In genomic region chr8:83576516-83576895, GRCm38 (mm10) we compare ENCODE assay signal across 14 mouse cellular contexts. TPM values are rescaled to one million over a fixed set of nuclear protein-coding genes. Genes with fewer than 3 reads are reported as not detected.
DNase-seq lines count a peak whose midpoint lies in the region; ATAC-seq and TF ChIP-seq lines count a peak whose summit lies in the region.
"Had no signal": no experiment of that assay in that cellular context is flagged by ENCODE, and none has a peak within 500 bp of the region (broad histone marks: within the 10 kb centered on the region; RNA-seq: fewer than 3 reads in every experiment).

No protein-coding gene starts in this region.

- peaks cover 58 to 75% of the 10 kb centered on the region in 2 experiments for H3K4me1 ChIP-seq in heart, embryonic 14.5 days (ENCODE audit: control insufficient read depth in 2 of 2, insufficient read depth in 2 of 2, low read length in 2 of 2)
- H3K4me1 ChIP-seq in lung, embryonic 14.5 days (ENCODE audit: insufficient read depth) = peaks cover 15% of the 10 kb centered on the region

- peak overlapping the region; percentile 69 for H3K9ac ChIP-seq in heart, embryonic 14.5 days (ENCODE audit: low read length)
- H3K9ac ChIP-seq in lung, embryonic 14.5 days = no peak overlapping the region
- H3K9ac ChIP-seq: hindbrain, embryonic 15.5 days had no signal

- no peak for ATAC-seq in heart, embryonic 14.5 days (ENCODE audit: insufficient number of reproducible peaks, insufficient read depth, low FRiP score, low read depth)
- ATAC-seq in lung, embryonic 14.5 days (ENCODE audit: insufficient read depth) = peak; percentile 39
- ATAC-seq: activated CD4-positive, CD25-positive, alpha-beta regulatory T cell, adult 4 months had no signal

- H3K4me2 ChIP-seq in heart, embryonic 14.5 days (ENCODE audit: low read length) = peak overlapping the region; percentile 52
- H3K4me2 ChIP-seq in lung, embryonic 14.5 days = peak overlapping the region; percentile 40
- peak overlapping the region; percentile 51 for H3K4me2 ChIP-seq in myocyte (ENCODE audit: low read depth)
- H3K4me2 ChIP-seq: hindbrain, embryonic 15.5 days had no signal

- no peaks in the 10 kb centered on the region for H3K9me3 ChIP-seq in heart, embryonic 14.5 days (ENCODE audit: control insufficient read depth, low read length)
- H3K9me3 ChIP-seq in lung, embryonic 14.5 days (ENCODE audit: low read depth, low read length) = no peaks in the 10 kb centered on the region
- H3K9me3 ChIP-seq: hindbrain, embryonic 15.5 days had no signal

- DNase-seq in adrenal gland, postnatal 10 days = peak; percentile 1
- DNase-seq in adrenal gland, adult (ENCODE audit: inconsistent age in 2 of 2, low spot score in 1 of 2) = no peak
- DNase-seq in heart, adult 8-10 months (ENCODE audit: low spot score) = no peak
- peak; percentile 60 for DNase-seq in lung, embryonic 14.5 days
- DNase-seq in lung, postnatal 36 days = no peak
- DNase-seq in ovary, adult 18-20 months (ENCODE audit: low spot score) = no peak
- DNase-seq: lung, adult 2 months; spleen, adult 18-20 months had no signal

- TF ChIP-seq CTCF in lung, embryonic 14.5 days (IDR thresholded peaks at IDR 0.05; ENCODE audit: low read depth) = no peak

- H3K79me2 ChIP-seq in myocyte (ENCODE audit: control insufficient read depth, insufficient read depth) = peaks cover 34% of the 10 kb centered on the region

- 25% methylated on average over 2 of the region's 4 CpGs for WGBS in heart, embryonic 14.5 days
- WGBS in lung, embryonic 14.5 days = 61% methylated on average over 2 of the region's 4 CpGs

- H3K27me3 ChIP-seq in heart, embryonic 14.5 days (ENCODE audit: control insufficient read depth, insufficient read depth, low read length) = no peaks in the 10 kb centered on the region
- H3K27me3 ChIP-seq in lung, embryonic 14.5 days (ENCODE audit: insufficient read depth, low read length) = no peaks in the 10 kb centered on the region
- no peaks in the 10 kb centered on the region for H3K27me3 ChIP-seq in myocyte (ENCODE audit: control insufficient read depth, insufficient read depth, insufficient read length)
- H3K27me3 ChIP-seq: hindbrain, embryonic 15.5 days had no signal

- no peak overlapping the region for H3ac ChIP-seq in myocyte (ENCODE audit: control insufficient read depth, insufficient read length)

- peak overlapping the region in 1 of 2 experiments; percentile 21; a peak in 1 of 4 replicates for H3K4me3 ChIP-seq in heart, embryonic 14.5 days (ENCODE audit: control insufficient read depth in 1 of 2, insufficient read depth in 1 of 2, low read depth in 1 of 2, low read length in 2 of 2)
- no peak overlapping the region for H3K4me3 ChIP-seq in lung, embryonic 14.5 days (ENCODE audit: low read depth, low read length)
- H3K4me3 ChIP-seq in myocyte = no peak overlapping the region
- H3K4me3 ChIP-seq: hindbrain, embryonic 15.5 days had no signal

- H3K27ac ChIP-seq in heart, embryonic 14.5 days (replicated peaks in 1 of 2; ENCODE audit: control insufficient read depth in 1 of 2, insufficient read depth in 1 of 2, low read depth in 2 of 2, low read length in 2 of 2) = peak overlapping the region; percentile 98
- peak overlapping the region; percentile 95 for H3K27ac ChIP-seq in lung, embryonic 14.5 days (ENCODE audit: low read depth)
- H3K27ac ChIP-seq: hindbrain, embryonic 15.5 days had no signal

- TF ChIP-seq POLR2A in myocyte (IDR thresholded peaks at IDR 0.05; ENCODE audit: insufficient read length, low read depth) = no peak

- H3K36me3 ChIP-seq in heart, embryonic 14.5 days (ENCODE audit: control insufficient read depth, insufficient read depth, low read length) = peaks cover 32% of the 10 kb centered on the region
- peaks cover 33% of the 10 kb centered on the region for H3K36me3 ChIP-seq in lung, embryonic 14.5 days (ENCODE audit: insufficient read depth)
- peaks cover 3% of the 10 kb centered on the region for H3K36me3 ChIP-seq in myocyte (ENCODE audit: control insufficient read depth, insufficient read depth)

TF ChIP-seq in myocyte, 11 proteins besides CTCF, POLR2A, EP300 and RAD21:
- TF ChIP-seq MAX (IDR thresholded peaks at IDR 0.05; ENCODE audit: low read depth) = no peak
- TF ChIP-seq E2F4 (IDR thresholded peaks at IDR 0.05; ENCODE audit: insufficient read depth) = no peak
- no peak for TF ChIP-seq TCF12 (IDR thresholded peaks at IDR 0.05; ENCODE audit: insufficient read depth, poor library complexity, severe bottlenecking)
- no peak for TF ChIP-seq USF1 (IDR thresholded peaks at IDR 0.05; ENCODE audit: low read depth)

RNA-seq across cellular contexts. Expression of gene Ndufb7, which starts 10.0 kb away (rescaled TPM):
- total RNA-seq in adrenal gland, postnatal 10 days (2021) = 100 to 1,000 TPM; 340 to 396 TPM
- polyA plus RNA-seq in heart, embryonic 14.5 days (2014; fragmentation: Nextera tagmentation; extraction: Ambion mirVana) = 717 and 718 TPM in 2 replicates
- 100 to 1,000 TPM; 561 to 765 (median 683) TPM for total RNA-seq in heart, adult 8-10 months (2022)
- 361 and 362 TPM in 2 replicates for polyA plus RNA-seq in lung, embryonic 14.5 days (2014; fragmentation: Nextera tagmentation; extraction: Ambion mirVana)
- polyA plus RNA-seq in myocyte (2012; fragmentation: generic; extraction: Trizol) = 421 TPM

RNA-seq across cellular contexts. Expression of gene Tecr, which starts 31.3 kb away (rescaled TPM):
- total RNA-seq in adrenal gland, postnatal 10 days (2021) = 100 to 1,000 TPM; 305 to 336 TPM
- 461 and 507 TPM in 2 replicates for polyA plus RNA-seq in heart, embryonic 14.5 days (2014; fragmentation: Nextera tagmentation; extraction: Ambion mirVana)
- 100 to 1,000 TPM; 539 to 688 (median 589) TPM for total RNA-seq in heart, adult 8-10 months (2022)
- 531 and 570 TPM in 2 replicates for polyA plus RNA-seq in lung, embryonic 14.5 days (2014; fragmentation: Nextera tagmentation; extraction: Ambion mirVana)
- 459 TPM for polyA plus RNA-seq in myocyte (2012; fragmentation: generic; extraction: Trizol)

RNA-seq across cellular contexts. Expression of gene Dnajb1, which starts 31.5 kb away (rescaled TPM):
- total RNA-seq in adrenal gland, postnatal 10 days (2021) = 10 to 100 TPM; 24.7 to 28.8 TPM
- 37.0 and 38.2 TPM in 2 replicates for polyA plus RNA-seq in heart, embryonic 14.5 days (2014; fragmentation: Nextera tagmentation; extraction: Ambion mirVana)
- total RNA-seq in heart, adult 8-10 months (2022) = 10 to 100 TPM; 11.0 to 14.2 (median 12.6) TPM
- polyA plus RNA-seq in lung, embryonic 14.5 days (2014; fragmentation: Nextera tagmentation; extraction: Ambion mirVana) = 54.9 and 61.3 TPM in 2 replicates
- polyA plus RNA-seq in myocyte (2012; fragmentation: generic; extraction: Trizol) = 17.7 TPM

RNA-seq across cellular contexts. Expression of gene Olfr370, which starts 40.9 kb away (rescaled TPM):
- total RNA-seq in adrenal gland, postnatal 10 days (2021) = not detected
- not detected in 2 replicates for polyA plus RNA-seq in heart, embryonic 14.5 days (2014; fragmentation: Nextera tagmentation; extraction: Ambion mirVana)
- not detected for total RNA-seq in heart, adult 8-10 months (2022)
- polyA plus RNA-seq in lung, embryonic 14.5 days (2014; fragmentation: Nextera tagmentation; extraction: Ambion mirVana) = not detected in 2 replicates
- not detected for polyA plus RNA-seq in myocyte (2012; fragmentation: generic; extraction: Trizol)
- total RNA-seq: ES-E14 had no signal
- polyA plus RNA-seq: activated CD4-positive, CD25-positive, alpha-beta regulatory T cell, adult 4 months; lung, adult 2 months; urinary bladder, adult 2 months had no signal

Comparison
In these comparisons a context has a peak if more than half of its experiments do, and no peak if none do; other contexts are left out.
1. DNase-seq: peak in adrenal gland, postnatal 10 days (single experiment) and lung, embryonic 14.5 days (single experiment); none in adrenal gland, adult (0 of 2), heart, adult 8-10 months (single experiment), lung, postnatal 36 days (single experiment) and ovary, adult 18-20 months (single experiment).
2. Peak in every context shown above with its lines, with median percentiles within 50 percentile points of each other: H3K4me2 ChIP-seq.